Mouse (Mus musculus): Measurements from ENCODE around the gene Nfix. TPM values are rescaled to one million over a fixed set of nuclear protein-coding genes. Genes with fewer than 3 reads are reported as not detected.
A peak's percentile ranks its signal among the peaks of the same experiment; 100 is the strongest.

Gene Nfix
- polyA plus RNA-seq, 1 experiment = 98.5 TPM

DNA sequence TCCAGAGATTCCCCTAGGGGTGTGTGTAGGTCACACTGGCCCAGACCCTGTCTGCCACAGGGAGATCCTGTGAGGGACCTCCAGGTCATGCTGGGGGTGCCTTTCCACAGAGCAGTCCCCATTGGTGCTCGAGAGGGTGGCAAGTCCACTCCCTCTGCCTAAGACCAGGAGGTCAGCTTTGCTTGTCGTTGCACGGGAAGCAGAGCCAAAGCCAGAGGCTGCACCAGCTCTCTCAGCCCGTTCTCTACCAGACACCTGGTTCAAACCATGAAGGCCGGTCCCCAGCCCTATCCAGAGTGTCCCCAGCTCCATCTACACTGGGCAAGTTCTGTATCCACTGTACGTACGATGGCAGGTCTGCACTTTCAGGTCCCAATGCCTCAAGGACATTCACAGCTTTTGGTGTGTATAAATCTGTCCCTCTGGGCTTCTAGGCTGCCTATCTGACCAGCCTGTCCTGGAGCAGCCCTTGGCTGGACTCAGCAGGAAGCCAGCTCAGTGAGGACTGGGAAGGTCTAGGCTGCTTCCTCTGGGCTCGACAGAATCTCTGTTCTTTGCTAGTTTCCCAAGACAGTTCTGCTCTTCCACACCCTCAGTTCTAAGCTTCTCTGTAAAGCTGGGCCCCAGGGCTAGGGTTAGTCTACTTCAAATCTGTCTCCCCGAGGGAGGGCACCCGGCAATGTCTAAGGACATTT lies 74.8 kb downstream of the Nfix start:
- WGBS = 31% methylated on average over 10 of the region's 10 CpGs

DNA sequence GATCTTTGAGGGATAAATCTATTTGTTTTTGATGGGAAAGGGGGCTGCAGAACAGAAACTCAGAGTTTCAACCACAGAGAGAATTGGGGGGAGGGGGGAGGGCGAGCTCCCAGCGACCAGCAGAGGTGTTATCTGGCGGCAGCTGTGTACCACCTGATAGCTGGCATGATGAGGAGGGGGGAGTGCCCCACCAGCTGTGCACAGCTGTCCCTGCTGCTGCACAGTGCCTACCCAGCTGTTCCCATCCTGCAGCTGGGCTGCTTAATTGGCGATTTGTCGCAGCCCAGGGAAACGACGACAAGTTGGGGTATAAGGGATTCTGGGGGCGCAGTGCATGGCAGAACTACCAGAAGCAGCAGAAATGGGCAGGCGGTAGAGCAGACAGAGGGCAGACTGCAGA lies 75.5 kb downstream of the Nfix start:
- no peak for TF ChIP-seq POLR2A (IDR thresholded peaks at IDR 0.05; ENCODE audit: borderline replicate concordance, insufficient read depth, low read length)
- no peak for TF ChIP-seq CTCF (IDR thresholded peaks at IDR 0.05; ENCODE audit: borderline replicate concordance, insufficient read depth, low read depth, low read length)
- WGBS = 50% methylated on average over 9 of the region's 9 CpGs
- H3K4me3 ChIP-seq (replicated peaks; ENCODE audit: insufficient read depth, low read depth, low read length) = no peak overlapping the region
- no peak overlapping the region for H3K27ac ChIP-seq (ENCODE audit: insufficient read depth, low read length)
- H3K4me1 ChIP-seq (ENCODE audit: control insufficient read depth, insufficient read depth, low read length) = peaks cover 65% of the 10 kb centered on the region
- no peaks in the 10 kb centered on the region for H3K27me3 ChIP-seq (ENCODE audit: control insufficient read depth, insufficient read depth, low read length)
- no peak for DNase-seq

More for the DNA sequence above, 74.8 kb downstream of the Nfix start:
- TF ChIP-seq POLR2A (IDR thresholded peaks at IDR 0.05; ENCODE audit: borderline replicate concordance, insufficient read depth, low read length) (no peak), CTCF (IDR thresholded peaks at IDR 0.05; ENCODE audit: borderline replicate concordance, insufficient read depth, low read depth, low read length) (no peak)
- H3K27ac ChIP-seq (ENCODE audit: insufficient read depth, low read length) = peak overlapping the region; percentile 79
- H3K27me3 ChIP-seq (ENCODE audit: control insufficient read depth, insufficient read depth, low read length) = no peaks in the 10 kb centered on the region
- H3K4me1 ChIP-seq (ENCODE audit: control insufficient read depth, insufficient read depth, low read length) = peaks cover 64% of the 10 kb centered on the region
- no peak overlapping the region for H3K4me3 ChIP-seq (replicated peaks; ENCODE audit: insufficient read depth, low read depth, low read length)
- DNase-seq = no peak

DNA sequence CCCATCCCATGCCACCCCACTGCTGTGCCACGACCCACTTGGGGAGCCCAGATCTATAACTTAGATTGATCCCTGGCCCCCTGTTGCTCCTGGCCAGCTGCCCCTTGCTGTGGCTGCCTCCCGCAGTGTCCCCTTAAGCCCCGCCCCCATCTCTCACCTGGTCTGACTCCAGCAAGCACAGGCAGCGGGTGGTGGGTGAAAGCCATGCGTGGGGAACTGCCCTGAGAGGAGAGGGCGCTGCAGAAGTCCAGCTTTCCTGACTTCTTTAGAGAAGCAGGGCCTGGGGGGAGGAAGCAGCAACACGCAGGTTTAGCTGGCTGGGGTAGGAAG lies 76.6 kb downstream of the Nfix start:
- 17% methylated on average over 7 of the region's 7 CpGs for WGBS
- Histone ChIP-seq H3K27me3 (ENCODE audit: control insufficient read depth, insufficient read depth, low read length) (no peaks in the 10 kb centered on the region), H3K4me3 (replicated peaks; ENCODE audit: insufficient read depth, low read depth, low read length) (no peak overlapping the region), H3K27ac (ENCODE audit: insufficient read depth, low read length) (peak overlapping the region; percentile 88), H3K4me1 (ENCODE audit: control insufficient read depth, insufficient read depth, low read length) (peaks cover 67% of the 10 kb centered on the region)
- peak in 1 of 2 experiments; percentile 60 for DNase-seq
- no peak for TF ChIP-seq CTCF (IDR thresholded peaks at IDR 0.05; ENCODE audit: borderline replicate concordance, insufficient read depth, low read depth, low read length)
- TF ChIP-seq POLR2A (IDR thresholded peaks at IDR 0.05; ENCODE audit: borderline replicate concordance, insufficient read depth, low read length) = no peak

DNA sequence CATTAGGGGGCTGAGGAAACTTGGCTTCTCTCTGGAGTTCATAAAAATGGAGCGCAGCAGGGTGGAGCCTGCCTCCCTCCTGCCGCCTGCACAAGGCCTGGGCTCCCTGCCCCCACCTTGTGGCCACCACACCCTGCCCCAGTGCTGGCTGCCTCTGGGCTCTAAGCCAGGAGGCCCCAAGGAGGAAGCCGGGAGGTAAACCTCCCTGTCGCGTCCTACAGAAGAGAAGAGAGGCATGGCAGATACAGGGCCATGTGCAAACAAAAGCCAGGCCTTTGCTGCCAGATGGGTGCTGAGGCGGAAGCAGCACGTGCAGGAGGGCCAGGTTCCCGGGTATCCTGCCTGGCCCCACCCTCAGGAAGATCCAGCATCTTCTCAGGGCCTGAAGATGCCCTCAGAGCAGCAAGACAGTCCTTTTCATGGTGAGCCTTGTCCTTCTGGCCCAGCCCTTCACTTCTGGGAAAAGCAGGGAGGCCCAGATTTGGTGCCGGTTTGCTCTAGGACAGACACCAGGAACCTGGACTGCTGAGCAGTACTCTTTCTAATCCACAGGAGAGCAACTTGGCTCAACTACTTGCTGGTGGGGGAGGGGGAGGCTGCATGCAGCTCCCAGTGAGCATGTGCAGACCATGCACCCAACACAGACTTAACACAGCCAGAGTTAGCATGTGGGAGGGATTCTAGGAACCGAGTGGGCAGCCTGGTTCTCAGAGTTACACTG lies 77.1 kb downstream of the Nfix start, which contains the start of gene G430095P16Rik:
TSS of gene G430095P16Rik (plus strand) at position 158 of the 721 bp plus-strand sequence.
- DNase-seq = peak; percentile 67 to 68
- WGBS = 5% methylated on average over 10 of the region's 10 CpGs
- H3K27ac ChIP-seq (ENCODE audit: insufficient read depth, low read length) = peak within 1 kb of the TSS; percentile 88
- no peak within 1 kb of the TSS for H3K4me3 ChIP-seq (replicated peaks; ENCODE audit: insufficient read depth, low read depth, low read length)
- TF ChIP-seq POLR2A (IDR thresholded peaks at IDR 0.05; ENCODE audit: borderline replicate concordance, insufficient read depth, low read length) (no peak), CTCF (IDR thresholded peaks at IDR 0.05; ENCODE audit: borderline replicate concordance, insufficient read depth, low read depth, low read length) (no peak)
- peaks cover 68% of the 10 kb centered on the region for H3K4me1 ChIP-seq (ENCODE audit: control insufficient read depth, insufficient read depth, low read length)
- H3K27me3 ChIP-seq (ENCODE audit: control insufficient read depth, insufficient read depth, low read length) = no peaks in the 10 kb centered on the region

DNA sequence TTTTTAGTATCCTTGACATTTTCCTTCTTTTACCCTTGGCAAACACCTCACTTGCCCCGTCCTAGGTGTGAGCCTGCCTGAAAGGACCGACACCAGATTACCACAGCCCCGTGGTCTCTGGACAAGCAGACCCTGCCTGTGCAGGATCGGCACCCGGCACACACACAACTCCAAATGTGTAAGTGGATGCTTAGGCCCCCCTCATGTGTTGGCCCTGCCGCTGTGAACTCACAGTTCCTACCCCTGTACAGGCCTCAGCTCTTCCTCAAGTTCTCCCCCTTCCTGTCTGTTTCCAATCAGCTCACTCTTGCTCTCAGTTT lies 77.7 kb downstream of the Nfix start:
- H3K27me3 ChIP-seq (ENCODE audit: control insufficient read depth, insufficient read depth, low read length) = no peaks in the 10 kb centered on the region
- H3K4me1 ChIP-seq (ENCODE audit: control insufficient read depth, insufficient read depth, low read length) = peaks cover 68% of the 10 kb centered on the region
- WGBS = 28% methylated on average over 6 of the region's 6 CpGs
- no peak for TF ChIP-seq CTCF (IDR thresholded peaks at IDR 0.05; ENCODE audit: borderline replicate concordance, insufficient read depth, low read depth, low read length)
- TF ChIP-seq POLR2A (IDR thresholded peaks at IDR 0.05; ENCODE audit: borderline replicate concordance, insufficient read depth, low read length) = no peak
- H3K4me3 ChIP-seq (replicated peaks; ENCODE audit: insufficient read depth, low read depth, low read length) = no peak overlapping the region
- DNase-seq = no peak
- H3K27ac ChIP-seq (ENCODE audit: insufficient read depth, low read length) = peak overlapping the region; percentile 88

DNA sequence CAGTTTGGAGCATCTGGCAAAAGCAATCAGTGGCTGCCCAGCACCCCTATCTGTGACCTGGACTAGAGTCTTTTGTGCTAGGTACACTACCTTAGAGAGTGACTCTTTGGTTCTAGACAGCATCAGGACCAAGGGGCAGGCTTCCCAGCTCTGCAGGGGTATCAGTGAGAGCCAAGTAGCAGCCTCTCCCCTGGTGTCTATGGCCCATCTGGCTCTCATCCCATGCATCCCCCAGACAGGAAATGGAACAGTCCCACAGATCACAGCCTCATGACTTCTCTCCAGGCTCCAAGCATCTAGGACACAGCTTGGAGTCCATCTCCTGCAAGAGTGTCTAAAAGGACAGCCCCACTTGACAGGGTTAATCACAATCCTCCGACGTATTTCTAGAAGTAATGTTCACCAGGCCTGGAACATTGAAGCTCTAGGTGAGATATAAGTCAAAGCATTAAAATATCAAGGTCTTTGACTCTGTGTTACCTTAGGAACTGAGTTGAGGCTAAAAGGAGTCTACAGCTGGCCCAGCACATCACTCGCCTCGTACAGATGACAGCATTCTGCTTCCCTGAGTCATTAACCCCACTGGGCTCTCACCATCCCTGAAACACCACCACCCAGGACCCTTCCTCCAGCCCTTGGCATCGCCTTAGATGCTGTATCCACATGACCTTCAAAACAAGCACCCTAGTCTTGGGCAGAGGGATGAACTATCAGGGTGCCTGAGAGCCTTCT lies 81.0 kb downstream of the Nfix start:
- Histone ChIP-seq H3K4me1 (ENCODE audit: control insufficient read depth, insufficient read depth, low read length) (peaks cover 59% of the 10 kb centered on the region), H3K4me3 (replicated peaks; ENCODE audit: insufficient read depth, low read depth, low read length) (no peak overlapping the region), H3K27me3 (ENCODE audit: control insufficient read depth, insufficient read depth, low read length) (no peaks in the 10 kb centered on the region), H3K27ac (ENCODE audit: insufficient read depth, low read length) (peak overlapping the region; percentile 18; the same call in 1 of the 2 replicates)
- TF ChIP-seq POLR2A (IDR thresholded peaks at IDR 0.05; ENCODE audit: borderline replicate concordance, insufficient read depth, low read length) = no peak
- TF ChIP-seq CTCF (IDR thresholded peaks at IDR 0.05; ENCODE audit: borderline replicate concordance, insufficient read depth, low read depth, low read length) = no peak
- DNase-seq = peak; percentile 56 to 64
- 34% methylated on average over 5 of the region's 5 CpGs for WGBS

DNA sequence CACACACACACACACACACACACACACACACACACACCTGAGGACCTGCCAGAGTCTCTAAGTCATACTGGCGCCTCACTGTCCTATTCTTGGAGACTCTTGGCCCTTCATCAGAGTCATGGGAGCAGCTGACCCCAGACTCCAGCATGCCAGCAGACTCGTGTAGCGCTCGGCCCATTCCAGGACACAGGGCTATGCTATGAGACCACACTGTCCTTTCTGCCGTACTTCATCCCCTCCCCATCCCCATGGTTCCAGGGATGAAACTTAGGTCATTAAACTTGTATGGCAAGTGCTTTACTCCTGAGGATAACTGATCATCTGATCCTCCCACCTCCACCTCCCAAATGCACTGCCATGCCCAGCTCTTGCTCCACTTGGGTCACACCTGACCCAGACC lies 81.7 kb downstream of the Nfix start:
- WGBS = 35% methylated on average over 5 of the region's 5 CpGs
- Histone ChIP-seq H3K4me3 (replicated peaks; ENCODE audit: insufficient read depth, low read depth, low read length) (no peak overlapping the region), H3K27ac (ENCODE audit: insufficient read depth, low read length) (peak overlapping the region; percentile 18; the same call in 1 of the 2 replicates), H3K4me1 (ENCODE audit: control insufficient read depth, insufficient read depth, low read length) (peaks cover 53% of the 10 kb centered on the region), H3K27me3 (ENCODE audit: control insufficient read depth, insufficient read depth, low read length) (no peaks in the 10 kb centered on the region)
- DNase-seq = no peak
- TF ChIP-seq POLR2A (IDR thresholded peaks at IDR 0.05; ENCODE audit: borderline replicate concordance, insufficient read depth, low read length) (no peak), CTCF (IDR thresholded peaks at IDR 0.05; ENCODE audit: borderline replicate concordance, insufficient read depth, low read depth, low read length) (no peak)

Measured in cerebellum, adult 2 months (tissue).